Mouse (Mus musculus): ENCODE results near the gene Fmnl2. TPM values are rescaled to one million over a fixed set of nuclear protein-coding genes. Genes with fewer than 3 reads are reported as not detected.

Fmnl2 gene
- polyA plus RNA-seq, 1 experiment from 2014 or later, result 3.3 TPM

DNA sequence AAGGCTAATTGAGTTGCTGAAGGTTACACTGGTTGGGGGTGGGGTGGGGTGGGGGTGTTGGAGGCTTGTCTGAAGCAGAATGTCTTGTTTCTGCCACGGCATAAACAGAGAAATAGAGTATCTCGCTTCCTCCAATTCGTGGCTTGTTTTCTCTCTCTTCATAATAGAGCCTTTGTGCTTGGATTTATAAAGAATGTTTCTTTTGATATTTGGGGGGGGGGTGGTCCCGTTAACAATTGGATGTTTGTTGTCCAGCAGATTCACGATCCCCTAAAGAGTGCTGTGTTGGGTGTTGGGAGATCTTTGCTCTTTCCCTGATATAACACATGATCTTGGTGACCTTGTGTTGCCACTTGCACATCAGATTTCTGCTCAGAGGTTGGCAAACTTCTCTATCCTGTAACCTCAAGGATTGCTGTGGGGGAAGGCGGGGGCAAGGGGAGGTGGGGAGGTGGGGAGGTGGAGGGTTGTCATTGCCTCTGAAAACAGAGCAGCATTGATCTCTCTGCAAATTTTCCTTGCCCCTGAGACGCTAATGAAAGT lies 106.8 kb downstream of the Fmnl2 start:
- H3K4me2 ChIP-seq (ENCODE audit: low read depth, low read length), result no peak overlapping the region
- H3K9ac ChIP-seq (ENCODE audit: low read length), result no peak overlapping the region
- peaks cover 33% of the 10 kb centered on the region for H3K4me1 ChIP-seq (ENCODE audit: control insufficient read depth, insufficient read depth, low read length)
- H3K27ac ChIP-seq (ENCODE audit: low read length), result no peak overlapping the region
- no peaks in the 10 kb centered on the region for H3K36me3 ChIP-seq (ENCODE audit: control insufficient read depth, insufficient read depth, low read length)
- WGBS, result 48% methylated on average over 7 of the region's 7 CpGs
- H3K27me3 ChIP-seq (ENCODE audit: control insufficient read depth, insufficient read depth, low read length), result no peaks in the 10 kb centered on the region
- no peaks in the 10 kb centered on the region for H3K9me3 ChIP-seq (replicated peaks; ENCODE audit: control insufficient read depth, low read length)
- ATAC-seq (ENCODE audit: insufficient read depth, low FRiP score), result no peak
- no peak overlapping the region for H3K4me3 ChIP-seq (replicated peaks; ENCODE audit: low read length)

- H3K9me3 ChIP-seq (replicated peaks; ENCODE audit: control insufficient read depth, low read length), result no peaks in the 10 kb centered on the region
- ATAC-seq (ENCODE audit: insufficient read depth, low FRiP score), result no peak
- 69% methylated on average over 5 of the region's 5 CpGs for WGBS
- H3K27ac ChIP-seq (ENCODE audit: low read length), result no peak overlapping the region
- H3K36me3 ChIP-seq (ENCODE audit: control insufficient read depth, insufficient read depth, low read length), result no peaks in the 10 kb centered on the region
- no peak overlapping the region for H3K4me2 ChIP-seq (ENCODE audit: low read depth, low read length)
- H3K27me3 ChIP-seq (ENCODE audit: control insufficient read depth, insufficient read depth, low read length), result no peaks in the 10 kb centered on the region
- no peak overlapping the region for H3K4me3 ChIP-seq (replicated peaks; ENCODE audit: low read length)
- no peak overlapping the region for H3K9ac ChIP-seq (ENCODE audit: low read length)
- peaks cover 20% of the 10 kb centered on the region for H3K4me1 ChIP-seq (ENCODE audit: control insufficient read depth, insufficient read depth, low read length)
Measured at GRCm38 (mm10) chr2:52966227-52966626, 108.6 kb downstream of the Fmnl2 start.

DNA sequence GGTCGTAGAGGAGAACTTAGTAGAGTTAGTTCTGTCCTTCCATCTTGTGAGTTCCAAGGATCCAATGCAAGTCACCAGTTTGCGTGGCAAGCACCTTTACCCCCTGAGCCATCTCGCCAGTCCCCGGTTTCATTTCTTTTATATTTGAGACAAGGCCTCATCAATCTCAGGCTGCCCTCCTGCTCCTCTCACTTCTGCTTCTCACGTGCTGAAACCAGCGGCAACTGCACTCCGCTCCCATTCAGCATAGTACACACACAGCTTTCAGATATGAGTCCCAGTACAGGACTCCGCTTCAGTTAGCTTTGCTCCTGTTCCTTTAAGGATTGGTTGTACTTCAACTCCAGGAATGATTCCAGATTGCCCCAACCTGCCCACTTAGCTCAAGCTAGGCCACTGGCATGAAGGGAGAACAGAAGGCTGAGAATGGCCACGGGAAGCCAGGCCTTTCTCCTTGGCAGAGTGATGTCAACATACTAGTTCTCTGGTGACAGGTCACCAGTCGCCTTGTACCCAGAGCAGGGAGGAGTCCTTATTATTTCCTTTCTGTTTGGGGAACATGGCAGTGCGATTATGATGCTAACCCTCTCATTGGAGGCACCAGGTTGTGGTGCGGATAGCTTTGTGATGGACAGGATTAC lies 109.3 kb downstream of the Fmnl2 start:
- H3K9ac ChIP-seq (ENCODE audit: low read length), result no peak overlapping the region
- H3K36me3 ChIP-seq (ENCODE audit: control insufficient read depth, insufficient read depth, low read length), result no peaks in the 10 kb centered on the region
- no peak for ATAC-seq (ENCODE audit: insufficient read depth, low FRiP score)
- H3K4me1 ChIP-seq (ENCODE audit: control insufficient read depth, insufficient read depth, low read length), result peaks cover 20% of the 10 kb centered on the region
- H3K27ac ChIP-seq (ENCODE audit: low read length), result no peak overlapping the region
- H3K4me2 ChIP-seq (ENCODE audit: low read depth, low read length), result no peak overlapping the region
- no peak overlapping the region for H3K4me3 ChIP-seq (replicated peaks; ENCODE audit: low read length)
- WGBS, result 76% methylated on average over 12 of the region's 12 CpGs
- H3K27me3 ChIP-seq (ENCODE audit: control insufficient read depth, insufficient read depth, low read length), result no peaks in the 10 kb centered on the region
- no peaks in the 10 kb centered on the region for H3K9me3 ChIP-seq (replicated peaks; ENCODE audit: control insufficient read depth, low read length)

DNA sequence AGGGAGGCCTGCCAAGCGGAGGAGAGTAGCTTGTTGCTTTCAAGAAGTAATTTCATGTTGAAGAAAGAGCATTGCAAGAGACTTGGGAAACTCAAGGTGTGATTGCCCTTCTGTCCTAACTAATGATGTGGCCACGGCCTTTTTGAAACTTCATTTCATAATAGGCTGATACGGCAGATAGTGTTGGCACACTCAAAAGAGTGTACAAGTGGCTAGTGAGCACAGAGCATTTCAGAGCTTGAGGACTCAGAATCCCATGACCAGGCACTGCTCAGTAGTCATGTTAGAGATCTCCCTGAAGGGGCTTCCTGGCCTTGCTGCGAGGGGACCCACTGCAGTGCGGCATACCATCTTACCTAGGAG lies 109.8 kb downstream of the Fmnl2 start:
- Histone ChIP-seq H3K36me3 (ENCODE audit: control insufficient read depth, insufficient read depth, low read length) (no peaks in the 10 kb centered on the region), H3K4me1 (ENCODE audit: control insufficient read depth, insufficient read depth, low read length) (peaks cover 20% of the 10 kb centered on the region), H3K4me3 (replicated peaks; ENCODE audit: low read length) (no peak overlapping the region), H3K4me2 (ENCODE audit: low read depth, low read length) (no peak overlapping the region), H3K9ac (ENCODE audit: low read length) (no peak overlapping the region), H3K27me3 (ENCODE audit: control insufficient read depth, insufficient read depth, low read length) (no peaks in the 10 kb centered on the region), H3K9me3 (replicated peaks; ENCODE audit: control insufficient read depth, low read length) (no peaks in the 10 kb centered on the region), H3K27ac (ENCODE audit: low read length) (no peak overlapping the region)
- ATAC-seq (ENCODE audit: insufficient read depth, low FRiP score), result no peak
- WGBS, result 94% methylated on average over 5 of the region's 5 CpGs

GRCm38 (mm10) chr2:52968884-52969283 lies 111.2 kb downstream of the Fmnl2 start:
- Histone ChIP-seq H3K4me3 (replicated peaks; ENCODE audit: low read length) (no peak overlapping the region), H3K27me3 (ENCODE audit: control insufficient read depth, insufficient read depth, low read length) (no peaks in the 10 kb centered on the region), H3K9ac (ENCODE audit: low read length) (no peak overlapping the region), H3K9me3 (replicated peaks; ENCODE audit: control insufficient read depth, low read length) (no peaks in the 10 kb centered on the region), H3K4me1 (ENCODE audit: control insufficient read depth, insufficient read depth, low read length) (peaks cover 20% of the 10 kb centered on the region), H3K36me3 (ENCODE audit: control insufficient read depth, insufficient read depth, low read length) (no peaks in the 10 kb centered on the region), H3K4me2 (ENCODE audit: low read depth, low read length) (no peak overlapping the region), H3K27ac (ENCODE audit: low read length) (no peak overlapping the region)
- WGBS, result 78% methylated on average over 2 of the region's 2 CpGs
- no peak for ATAC-seq (ENCODE audit: insufficient read depth, low FRiP score)

DNA sequence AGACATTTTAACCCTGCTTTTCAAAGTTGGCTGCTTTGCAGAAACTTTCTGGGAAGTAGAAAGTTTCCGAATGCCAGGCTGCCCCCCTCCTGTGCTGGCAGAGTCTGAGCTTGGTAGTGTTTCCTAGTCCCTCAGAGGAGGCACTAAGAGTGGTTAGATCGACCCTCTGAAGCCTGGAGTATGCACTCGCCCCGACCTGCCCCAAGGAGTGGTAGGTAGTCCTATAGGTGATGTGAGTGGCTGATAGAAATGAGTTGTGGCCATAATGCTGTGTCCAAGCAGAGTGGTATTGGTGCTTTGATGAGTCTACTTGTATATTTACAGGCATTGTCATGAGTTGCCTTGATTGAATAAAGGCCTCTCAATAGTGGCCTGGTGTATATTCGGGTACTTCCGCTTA lies 116.4 kb downstream of the Fmnl2 start:
- Histone ChIP-seq H3K9ac (ENCODE audit: low read length) (no peak overlapping the region), H3K36me3 (ENCODE audit: control insufficient read depth, insufficient read depth, low read length) (no peaks in the 10 kb centered on the region), H3K9me3 (replicated peaks; ENCODE audit: control insufficient read depth, low read length) (no peaks in the 10 kb centered on the region), H3K27me3 (ENCODE audit: control insufficient read depth, insufficient read depth, low read length) (no peaks in the 10 kb centered on the region), H3K27ac (ENCODE audit: low read length) (no peak overlapping the region), H3K4me3 (replicated peaks; ENCODE audit: low read length) (no peak overlapping the region), H3K4me2 (ENCODE audit: low read depth, low read length) (no peak overlapping the region), H3K4me1 (ENCODE audit: control insufficient read depth, insufficient read depth, low read length) (peaks cover under 1% of the 10 kb centered on the region; the same call in 1 of the 2 replicates)
- ATAC-seq (ENCODE audit: insufficient read depth, low FRiP score), result no peak
- 91% methylated on average over 6 of the region's 6 CpGs for WGBS

DNA sequence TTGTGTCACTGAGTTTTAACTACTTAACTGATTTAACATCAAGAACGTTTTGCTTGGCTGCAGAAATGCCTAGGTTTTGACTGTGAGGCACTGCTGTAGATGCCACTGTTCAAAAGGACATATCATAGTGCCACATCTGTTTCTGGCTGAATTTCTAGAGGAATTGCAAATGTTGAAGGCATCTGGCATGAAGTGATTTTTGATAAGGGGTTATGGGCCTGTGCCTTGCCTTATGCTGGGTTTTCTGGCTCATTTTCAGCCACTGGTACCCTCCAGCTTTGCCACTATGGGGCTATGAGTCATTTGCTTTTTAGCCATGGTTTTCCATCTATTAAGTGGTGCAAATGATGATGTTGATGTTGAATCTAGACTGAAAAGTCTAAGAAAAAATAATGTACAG lies 117.1 kb downstream of the Fmnl2 start:
- H3K4me1 ChIP-seq (ENCODE audit: control insufficient read depth, insufficient read depth, low read length), result peaks cover 8% of the 10 kb centered on the region
- no peak overlapping the region for H3K4me2 ChIP-seq (ENCODE audit: low read depth, low read length)
- H3K4me3 ChIP-seq (replicated peaks; ENCODE audit: low read length), result no peak overlapping the region
- no peak overlapping the region for H3K27ac ChIP-seq (ENCODE audit: low read length)
- no peaks in the 10 kb centered on the region for H3K9me3 ChIP-seq (replicated peaks; ENCODE audit: control insufficient read depth, low read length)
- no peak overlapping the region for H3K9ac ChIP-seq (ENCODE audit: low read length)
- no peaks in the 10 kb centered on the region for H3K27me3 ChIP-seq (ENCODE audit: control insufficient read depth, insufficient read depth, low read length)
- no peak for ATAC-seq (ENCODE audit: insufficient read depth, low FRiP score)
- H3K36me3 ChIP-seq (ENCODE audit: control insufficient read depth, insufficient read depth, low read length), result no peaks in the 10 kb centered on the region
- WGBS, result 56% methylated on average over 1 of the region's 1 CpGs

DNA sequence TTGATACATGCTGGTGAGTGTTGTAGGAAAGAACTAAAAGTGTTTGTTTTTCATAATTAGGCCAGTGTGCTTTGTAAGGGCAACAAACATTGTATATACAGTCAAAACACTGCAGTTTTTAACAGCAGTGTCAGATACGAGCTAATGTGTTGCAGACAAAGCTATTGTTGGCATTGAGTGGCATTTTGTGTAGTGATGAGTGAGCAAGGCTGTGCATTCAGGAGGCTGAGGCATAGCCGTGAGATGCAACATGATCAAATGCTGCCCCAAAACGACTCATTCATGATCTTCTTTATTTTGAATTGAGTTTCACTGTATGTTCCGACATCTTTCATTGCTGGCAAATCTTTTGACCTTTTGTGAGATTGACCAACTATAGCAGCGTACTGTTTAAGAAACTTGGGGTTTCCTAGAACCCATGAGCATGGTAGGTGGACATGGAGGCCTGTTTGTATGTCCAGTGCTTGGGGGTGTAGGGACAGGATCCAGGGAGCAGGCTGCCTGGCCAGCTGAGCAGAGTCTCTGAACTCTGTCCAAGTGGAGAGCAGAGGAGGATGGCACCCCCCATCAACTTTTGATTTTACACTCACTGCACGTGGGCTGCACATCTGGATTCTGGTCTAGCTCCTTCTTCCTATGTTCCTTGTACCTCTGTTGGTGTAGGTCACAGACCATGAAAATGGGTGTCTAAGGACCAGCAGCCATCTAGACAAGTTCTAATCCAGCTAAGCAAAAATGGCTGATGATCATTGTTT lies 120.4 kb downstream of the Fmnl2 start:
- ATAC-seq (ENCODE audit: insufficient read depth, low FRiP score), result no peak
- WGBS, result 88% methylated on average over 6 of the region's 6 CpGs
- H3K4me3 ChIP-seq (replicated peaks; ENCODE audit: low read length), result no peak overlapping the region
- no peaks in the 10 kb centered on the region for H3K27me3 ChIP-seq (ENCODE audit: control insufficient read depth, insufficient read depth, low read length)
- H3K4me1 ChIP-seq (ENCODE audit: control insufficient read depth, insufficient read depth, low read length), result peaks cover 20% of the 10 kb centered on the region
- H3K36me3 ChIP-seq (ENCODE audit: control insufficient read depth, insufficient read depth, low read length), result no peaks in the 10 kb centered on the region
- H3K27ac ChIP-seq (ENCODE audit: low read length), result no peak overlapping the region
- no peak overlapping the region for H3K9ac ChIP-seq (ENCODE audit: low read length)
- no peaks in the 10 kb centered on the region for H3K9me3 ChIP-seq (replicated peaks; ENCODE audit: control insufficient read depth, low read length)
- no peak overlapping the region for H3K4me2 ChIP-seq (ENCODE audit: low read depth, low read length)

DNA sequence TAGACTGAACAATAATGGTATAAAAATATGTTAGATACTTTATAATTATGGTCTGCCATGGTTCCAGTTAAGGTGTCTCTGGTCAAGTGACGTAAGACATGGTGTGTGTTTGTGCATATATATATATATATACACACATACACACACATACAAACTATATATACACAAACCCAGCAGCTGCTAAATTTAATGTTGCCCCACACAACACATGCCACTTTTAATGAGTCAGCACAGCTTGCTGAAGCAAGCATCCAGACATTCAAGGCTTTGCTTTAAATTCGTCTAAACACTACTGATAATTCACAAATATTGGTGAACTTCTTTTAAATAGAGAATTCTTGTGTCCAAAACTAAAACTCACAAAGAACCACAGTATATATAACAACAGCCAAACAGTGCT lies 121.1 kb downstream of the Fmnl2 start:
- no peak overlapping the region for H3K4me3 ChIP-seq (replicated peaks; ENCODE audit: low read length)
- no peaks in the 10 kb centered on the region for H3K27me3 ChIP-seq (ENCODE audit: control insufficient read depth, insufficient read depth, low read length)
- no peak overlapping the region for H3K4me2 ChIP-seq (ENCODE audit: low read depth, low read length)
- no peak overlapping the region for H3K27ac ChIP-seq (ENCODE audit: low read length)
- H3K4me1 ChIP-seq (ENCODE audit: control insufficient read depth, insufficient read depth, low read length), result peaks cover 20% of the 10 kb centered on the region
- no peak for ATAC-seq (ENCODE audit: insufficient read depth, low FRiP score)
- H3K9ac ChIP-seq (ENCODE audit: low read length), result no peak overlapping the region
- WGBS, result 52% methylated on average over 2 of the region's 2 CpGs
- no peaks in the 10 kb centered on the region for H3K9me3 ChIP-seq (replicated peaks; ENCODE audit: control insufficient read depth, low read length)
- H3K36me3 ChIP-seq (ENCODE audit: control insufficient read depth, insufficient read depth, low read length), result no peaks in the 10 kb centered on the region
